Mouse (Mus musculus) cortical plate, adult 2 months (tissue): ENCODE measurements around the gene Dffa. TPM values are rescaled to one million over a fixed set of nuclear protein-coding genes. Genes with fewer than 3 reads are reported as not detected.
"Not testable (repeated sequence)": the region's sequence is repeated elsewhere in the genome, so short reads cannot be mapped to it uniquely, and the experiment has no call there.

ENCODE experiments used
- H3K27ac ChIP-seq: fragments of 200-500 bp; 2 replicates; pipeline ENCODE4 v1.5.1; 2012; ENCODE audit warnings: low read length, control low read depth, inconsistent platforms; ENCODE audit not compliant: insufficient read depth
- H3K4me1 ChIP-seq: fragments of 200-500 bp; 2 replicates; pipeline ENCODE4 v1.6.1; 2011; ENCODE audit warnings: low read length; ENCODE audit not compliant: control insufficient read depth, insufficient read depth
- H3K4me3 ChIP-seq: fragments of 200-500 bp; 2 replicates; pipeline ENCODE4 v1.5.1; 2011; ENCODE audit warnings: mild to moderate bottlenecking, low read length, control low read depth; ENCODE audit not compliant: insufficient read depth
- CTCF ChIP-seq: fragments of 200-500 bp; IDR thresholded peaks from 2 replicates; pipeline ENCODE4 v1.5.1; 2011; ENCODE audit warnings: mild to moderate bottlenecking, control low read depth, low read length; ENCODE audit not compliant: insufficient read depth; ENCODE audit errors: extremely low read depth
- POLR2A ChIP-seq: fragments of 200-500 bp; IDR thresholded peaks from 2 replicates; pipeline ENCODE4 v1.6.1; 2011; ENCODE audit warnings: mild to moderate bottlenecking, low read length, control low read depth; ENCODE audit not compliant: insufficient read depth; ENCODE audit errors: extremely low read depth
- polyA plus RNA-seq: library from polyadenylated mRNA; depleted of rRNA; stranded (reverse); fragments of >200 nt; gene quantifications from 2 replicates; pipeline ENCODE4 v1.2.3, GENCODE M21; 2012; rRNA removed

Dffa gene
- polyA plus RNA-seq, 1 experiment, result 52.8 TPM

GRCm38 (mm10) chr4:149159203-149159602 is 55.3 kb downstream of the Dffa start:
- Histone ChIP-seq H3K4me1 (no peaks in the 10 kb centered on the region), H3K4me3 (no peak overlapping the region), H3K27ac (no peak overlapping the region)
- no peak for TF ChIP-seq CTCF
- no peak for TF ChIP-seq POLR2A

DNA sequence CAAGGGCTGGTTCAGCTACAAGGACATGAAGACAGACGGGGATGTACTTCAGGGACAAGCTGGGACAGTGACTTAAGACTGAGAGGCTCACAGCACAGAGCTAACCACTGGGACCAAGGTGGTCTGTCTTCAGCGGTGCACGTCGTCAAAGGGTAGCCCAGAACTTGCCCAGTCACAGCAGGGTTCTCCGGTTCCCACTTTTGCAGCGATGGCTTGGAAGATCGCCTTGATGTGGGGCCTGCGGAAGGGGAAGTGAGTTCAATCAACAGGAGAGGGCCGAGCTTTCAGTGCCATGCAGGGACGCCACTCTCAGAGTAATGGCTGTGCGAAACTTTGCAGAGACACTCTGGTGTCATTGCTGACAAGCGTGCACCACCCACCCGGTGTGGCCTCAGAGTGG is 55.9 kb downstream of the Dffa start:
- TF ChIP-seq POLR2A (no peak), CTCF (no peak)
- Histone ChIP-seq H3K4me3 (no peak overlapping the region), H3K4me1 (no peaks in the 10 kb centered on the region), H3K27ac (no peak overlapping the region)

DNA sequence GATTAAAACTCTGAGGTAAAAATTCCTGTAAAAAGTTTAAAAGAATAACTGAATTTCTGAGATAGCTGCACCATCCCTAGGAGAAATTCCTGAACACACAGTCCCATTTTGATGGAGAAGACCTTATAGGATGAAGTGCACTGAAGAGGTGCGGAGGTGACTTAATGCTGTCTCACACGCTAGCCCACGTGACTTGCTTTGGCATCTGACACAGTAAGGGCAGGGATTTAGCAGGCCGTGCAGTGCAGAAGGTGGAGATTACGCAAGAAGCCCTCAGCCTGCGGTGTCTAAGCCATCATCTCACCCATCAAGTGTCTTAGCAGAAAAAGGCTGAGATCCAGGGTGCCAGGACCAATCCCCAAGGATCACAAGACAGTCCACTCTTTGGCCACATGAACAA is 57.2 kb downstream of the Dffa start:
- H3K4me3 ChIP-seq, result no peak overlapping the region
- TF ChIP-seq CTCF (no peak), POLR2A (no peak)
- H3K4me1 ChIP-seq, result no peaks in the 10 kb centered on the region
- no peak overlapping the region for H3K27ac ChIP-seq

GRCm38 (mm10) chr4:149163196-149163595 is 59.2 kb downstream of the Dffa start:
- Histone ChIP-seq H3K27ac (no peak overlapping the region), H3K4me1 (no peaks in the 10 kb centered on the region), H3K4me3 (no peak overlapping the region)
- TF ChIP-seq POLR2A (no peak), CTCF (no peak)

- no peak overlapping the region for H3K27ac ChIP-seq
- TF ChIP-seq CTCF (no peak), POLR2A (no peak)
- H3K4me1 ChIP-seq, result no peaks in the 10 kb centered on the region
- H3K4me3 ChIP-seq, result no peak overlapping the region
Measured at GRCm38 (mm10) chr4:149164150-149164549, 60.2 kb downstream of the Dffa start.

DNA sequence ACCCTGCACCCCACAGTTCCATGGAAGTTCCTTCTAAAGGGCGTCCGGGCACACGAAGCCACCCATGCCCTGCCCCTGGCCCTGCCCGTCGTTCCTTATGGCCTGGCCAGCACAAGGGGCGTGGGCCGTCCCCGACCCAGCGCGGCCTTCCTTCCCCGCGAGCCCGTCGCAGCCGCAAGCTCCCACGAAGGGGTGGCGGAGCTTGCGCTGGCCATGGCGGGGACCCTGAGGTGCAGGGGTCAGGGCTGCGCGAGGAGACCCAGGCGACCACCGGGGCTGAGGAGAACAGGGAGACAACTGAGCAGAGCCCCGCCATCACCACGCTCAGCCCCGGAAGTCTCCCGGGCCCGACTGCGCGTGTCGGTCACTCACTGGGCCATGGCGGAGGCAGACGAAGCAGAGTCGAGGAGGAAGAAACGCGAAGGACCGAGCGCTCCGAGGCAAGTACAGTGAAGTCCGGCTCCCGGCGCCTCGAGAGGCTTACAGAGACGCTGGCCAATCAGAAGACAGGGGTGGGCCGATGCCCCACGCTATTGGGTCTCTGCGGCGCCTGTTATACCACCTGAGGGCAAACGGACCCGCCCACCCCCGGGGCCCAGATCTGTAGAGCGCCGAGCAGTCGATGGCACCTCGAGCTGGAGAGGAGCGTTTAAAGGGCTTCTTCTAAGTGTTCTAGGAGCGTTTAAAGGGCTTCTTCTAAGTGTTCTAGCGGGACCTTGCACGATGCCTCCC is 62.4 kb downstream of the Dffa start, which contains the start of gene Pgd:
Gene Pgd (minus strand): TSS at position 557 of the 732 bp plus-strand sequence.
- Histone ChIP-seq H3K4me1 (no peaks in the 10 kb centered on the region), H3K4me3 (peak within 1 kb of the TSS; percentile 47), H3K27ac (no peak within 1 kb of the TSS)
- TF ChIP-seq POLR2A (peak; percentile 97), CTCF (no peak)

DNA sequence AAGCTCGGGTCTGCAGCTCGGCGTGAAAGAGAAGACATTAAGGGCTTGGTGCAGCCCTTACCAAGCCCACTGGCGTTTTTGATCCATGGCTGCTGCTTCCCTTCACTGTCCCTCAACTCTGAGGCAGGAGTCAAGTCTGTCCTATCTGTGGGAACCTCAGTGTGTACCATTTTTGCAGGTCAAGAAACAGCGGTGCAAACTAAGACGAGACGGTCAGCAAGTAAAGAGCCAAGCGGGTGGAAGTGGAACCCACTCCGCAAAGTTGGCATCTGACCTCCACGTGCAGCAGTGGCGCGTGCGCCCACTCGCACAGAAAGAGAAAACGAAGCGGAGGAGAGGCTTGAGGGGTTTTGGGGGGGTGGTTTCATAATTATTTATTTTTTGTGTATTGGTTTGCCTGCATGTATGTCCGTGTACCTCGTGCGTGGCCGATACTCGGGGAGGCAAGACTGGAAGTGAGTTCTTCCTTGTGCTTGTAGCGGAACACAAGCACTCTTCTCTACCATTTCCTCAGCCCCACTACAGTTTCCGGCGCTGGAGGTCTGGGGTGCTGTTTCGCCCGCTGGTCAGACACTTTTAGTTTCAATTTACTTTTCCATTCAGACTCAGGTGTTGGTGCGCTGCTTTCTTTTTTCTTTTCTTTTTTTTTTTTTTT is 63.1 kb downstream of the Dffa start:
- H3K4me3 ChIP-seq, result peak overlapping the region; percentile 47
- H3K27ac ChIP-seq, result no peak overlapping the region
- no peak for TF ChIP-seq POLR2A
- TF ChIP-seq CTCF, result no peak
- no peaks in the 10 kb centered on the region for H3K4me1 ChIP-seq

- Histone ChIP-seq H3K4me1 (no peaks in the 10 kb centered on the region), H3K27ac (no peak overlapping the region), H3K4me3 (no peak overlapping the region)
- TF ChIP-seq CTCF (no peak), POLR2A (no peak)
Measured at GRCm38 (mm10) chr4:149168016-149168415, 64.1 kb downstream of the Dffa start.

- not testable (repeated sequence) for H3K4me3 ChIP-seq, H3K4me1 ChIP-seq, H3K27ac ChIP-seq
Measured at GRCm38 (mm10) chr4:149169926-149170325, 66.0 kb downstream of the Dffa start.

Other genes starting within 250 kb of the Dffa start
- gene Pex14, start 4.3 kb upstream of the Dffa start, polyA plus RNA-seq, result 41.1 and 42.4 TPM in 2 replicates
- gene Cort, start 22.6 kb downstream of the Dffa start, polyA plus RNA-seq, result 10.2 and 10.6 TPM in 2 replicates
- 5.4 and 6.0 TPM in 2 replicates for gene Cenps, start 33.5 kb downstream of the Dffa start, polyA plus RNA-seq
- 47.8 and 48.5 TPM in 2 replicates for gene Pgd, start 62.6 kb downstream of the Dffa start, polyA plus RNA-seq
- 229 and 234 TPM in 2 replicates for gene Kif1b, start 203.5 kb downstream of the Dffa start, polyA plus RNA-seq